Mouse (Mus musculus) testis, postnatal 10 days (tissue): ENCODE measurements around the gene Gm39653.
"Not testable (repeated sequence)": the region's sequence is repeated elsewhere in the genome, so short reads cannot be mapped to it uniquely, and the experiment has no call there.

Experiments
- DNase-seq: peaks from one replicate; pipeline ENCODE4 v3.0.0; 2021; ENCODE audit warnings: low spot score

Gene Gm39653

DNA sequence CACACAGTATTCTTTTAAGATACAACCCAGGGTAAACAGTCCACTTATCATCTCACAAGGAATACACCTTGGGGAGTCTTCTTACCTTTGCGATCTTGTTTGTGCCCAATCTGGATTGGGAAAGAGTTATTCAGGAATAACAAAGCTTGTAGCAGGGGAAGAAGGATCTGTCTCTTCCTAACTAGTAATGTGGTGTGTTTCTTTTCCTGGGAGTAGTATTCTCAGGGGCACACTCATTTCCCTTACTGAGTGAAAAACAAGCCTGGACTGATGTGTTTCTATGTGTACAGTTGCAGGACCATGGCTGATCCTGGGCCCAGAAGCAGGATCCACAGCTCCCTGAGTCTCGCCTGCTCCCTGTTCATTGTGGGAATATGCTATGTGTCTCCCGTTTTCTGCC is at the start of gene Gm39653:
TSS of gene Gm39653 (plus strand) at position 301 of the 400 bp plus-strand sequence.
- DNase-seq, result no peak

DNA sequence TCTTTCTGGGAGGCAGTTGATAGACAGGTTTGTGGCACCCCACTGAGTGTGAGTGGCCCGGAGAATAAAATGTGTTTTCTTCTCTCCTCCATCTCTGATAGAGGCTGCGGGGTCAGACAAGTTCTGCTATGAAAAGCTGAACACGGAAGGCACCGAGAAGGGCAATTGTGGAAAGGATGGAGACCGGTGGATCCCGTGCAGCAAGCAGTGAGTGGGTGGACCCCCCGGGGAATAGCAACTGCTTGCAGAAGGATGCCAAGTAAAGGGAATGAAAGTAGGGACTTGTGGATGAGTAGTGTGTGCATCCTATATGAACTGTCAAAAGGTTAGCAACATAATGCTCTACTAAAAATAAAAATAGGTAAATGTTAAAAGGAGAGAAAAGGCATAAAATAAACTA is 49.3 kb upstream of the Gm39653 start:
- no peak for DNase-seq

DNA sequence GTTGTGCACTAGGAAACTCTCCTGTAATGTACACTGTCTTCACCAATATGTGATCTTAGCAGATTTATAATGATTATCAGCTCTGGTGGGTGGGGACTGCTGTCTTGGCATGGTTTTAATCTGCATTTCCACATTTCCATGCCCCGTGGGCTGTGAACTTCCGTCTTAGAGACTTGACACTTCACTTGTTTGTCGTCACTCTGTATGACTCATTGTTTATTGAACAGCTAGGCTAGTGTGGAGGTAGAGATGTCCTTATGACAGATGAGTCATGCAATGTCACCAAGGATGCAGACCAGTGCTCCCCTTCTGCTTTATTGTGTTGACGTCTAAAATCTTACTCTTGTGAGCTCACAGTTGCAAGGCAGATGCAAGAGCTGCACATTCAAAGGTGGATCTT is 48.7 kb upstream of the Gm39653 start:
- DNase-seq, result no peak

DNA sequence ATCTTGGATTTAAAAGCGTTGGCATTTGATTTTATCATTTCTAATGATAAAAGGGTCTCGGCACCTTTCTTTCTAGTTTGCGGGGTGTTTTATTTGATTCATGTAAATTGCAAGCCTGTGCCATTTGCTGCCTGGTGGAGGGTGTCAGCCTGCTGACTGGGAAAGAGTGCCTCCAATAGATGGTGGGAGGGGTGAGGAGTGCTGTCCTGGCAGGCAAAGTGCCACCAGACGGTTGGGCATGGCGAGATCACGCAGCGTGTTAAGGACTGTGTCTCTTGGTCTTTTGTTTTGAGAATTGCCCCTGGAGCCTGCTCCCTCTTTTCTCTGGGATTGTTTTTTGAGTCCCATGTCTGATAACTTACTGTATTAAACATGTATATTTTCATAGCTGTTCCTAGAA is 43.5 kb upstream of the Gm39653 start:
- no peak for DNase-seq

DNA sequence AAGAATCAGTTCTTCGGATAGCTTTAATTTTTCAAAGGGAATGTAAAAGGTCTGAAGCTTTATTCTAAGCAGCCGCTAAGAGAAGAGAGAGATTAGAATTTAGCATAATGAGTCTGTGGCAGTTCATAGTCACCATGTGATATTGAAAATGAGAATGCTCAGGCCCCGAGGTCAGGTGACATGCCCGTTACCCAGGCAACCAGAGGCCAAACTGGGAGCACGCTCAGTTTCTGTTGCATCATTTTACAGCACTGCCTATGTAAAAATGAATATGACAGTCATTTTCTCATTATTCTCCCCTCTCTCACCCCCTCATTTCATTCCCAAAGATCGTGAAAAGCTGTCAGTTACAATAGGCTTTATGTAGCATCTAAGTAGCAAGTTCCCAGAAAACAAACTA is 42.3 kb upstream of the Gm39653 start:
- DNase-seq, result no peak

DNA sequence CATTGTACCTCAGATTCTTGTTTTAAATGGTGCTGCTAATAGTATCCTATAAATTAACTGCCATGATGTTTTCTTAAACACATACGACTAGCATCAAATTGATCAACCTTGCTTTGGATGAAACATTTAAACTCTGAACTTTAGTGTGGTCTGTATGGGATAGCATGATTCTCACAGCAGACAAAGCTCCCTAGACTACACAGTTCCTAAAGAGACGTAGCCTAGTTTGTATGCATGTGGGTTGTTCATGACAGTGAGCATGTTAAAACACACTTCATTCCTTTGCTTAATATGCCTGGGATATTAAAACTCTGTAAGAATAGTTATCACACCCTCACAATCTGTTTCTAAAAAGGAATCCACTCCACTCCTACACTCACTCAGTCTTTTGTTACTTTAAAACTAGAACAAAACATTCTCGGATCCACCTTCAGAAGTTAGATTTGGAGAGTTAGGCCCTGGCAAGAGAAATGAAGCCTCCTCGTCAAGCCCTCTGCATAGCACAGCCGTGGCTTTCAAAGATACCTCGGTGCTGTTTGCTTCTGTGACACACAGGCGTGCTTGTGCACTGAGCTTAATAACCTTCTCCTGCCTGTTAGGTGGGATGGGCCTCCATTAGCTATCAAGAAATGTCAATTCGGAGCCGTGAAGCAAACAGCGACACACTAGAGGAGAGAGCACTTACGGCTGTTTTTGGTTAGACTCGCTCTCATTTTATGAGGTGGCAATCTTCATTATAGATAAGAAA is 41.7 kb upstream of the Gm39653 start:
- no peak for DNase-seq

DNA sequence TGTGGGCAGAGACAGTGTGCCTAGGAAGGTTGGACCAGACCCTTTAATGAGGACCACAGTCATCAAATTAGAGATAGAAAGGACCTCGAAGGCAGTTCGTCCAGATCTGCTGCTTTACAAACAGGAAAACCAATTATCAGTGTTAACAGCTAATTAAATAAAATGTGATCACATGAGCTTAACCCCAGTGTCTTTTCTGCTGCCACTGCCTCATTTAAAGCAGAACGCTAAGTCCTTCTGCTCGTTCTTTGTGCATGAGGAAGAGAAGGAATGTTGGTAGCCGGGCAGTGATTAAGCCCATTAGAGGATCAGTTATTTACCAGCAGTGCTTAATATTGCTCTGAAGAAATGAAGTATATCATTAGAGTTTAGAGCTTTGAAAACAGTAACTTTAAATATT is 39.0 kb upstream of the Gm39653 start:
- DNase-seq, result no peak

DNA sequence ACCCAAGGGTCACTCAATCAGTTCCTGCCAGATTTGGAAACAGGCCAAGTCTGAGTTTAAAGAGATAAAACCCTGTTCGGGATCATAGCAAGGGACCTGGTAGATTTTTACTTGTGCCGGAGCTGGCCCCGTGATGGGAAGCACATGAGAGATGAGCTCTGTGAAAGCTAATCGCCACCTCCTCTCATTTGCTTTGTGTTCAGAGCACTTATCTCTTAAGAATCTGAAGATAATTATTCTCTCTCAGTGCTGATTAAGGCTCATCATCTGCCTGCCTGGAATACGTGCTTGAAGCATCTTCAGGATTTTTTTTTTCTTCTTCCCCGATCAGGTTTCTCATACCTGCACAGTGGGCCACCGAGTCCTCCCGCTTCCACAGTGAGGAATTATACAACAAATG is 36.6 kb upstream of the Gm39653 start:
- DNase-seq, result no peak

DNA sequence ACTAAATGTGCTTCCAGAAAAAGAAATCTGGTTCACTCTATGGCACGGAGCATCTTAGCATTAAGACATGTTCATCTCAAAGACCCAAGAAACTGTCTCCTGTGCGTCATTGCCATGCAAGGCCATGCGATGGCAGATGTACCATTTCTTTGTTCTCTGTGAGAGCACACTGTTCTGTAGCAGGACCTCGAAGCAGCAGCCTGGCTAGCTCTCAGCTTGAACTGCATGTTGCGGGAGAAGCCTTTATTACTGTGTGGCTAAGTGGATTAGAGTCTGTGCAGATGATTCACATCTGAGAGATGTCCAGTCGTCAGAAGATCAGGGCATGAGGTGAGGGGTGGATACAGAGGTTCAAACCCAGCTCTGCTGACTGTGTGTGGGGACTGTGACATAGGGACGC is 28.9 kb upstream of the Gm39653 start:
- DNase-seq, result no peak

DNA sequence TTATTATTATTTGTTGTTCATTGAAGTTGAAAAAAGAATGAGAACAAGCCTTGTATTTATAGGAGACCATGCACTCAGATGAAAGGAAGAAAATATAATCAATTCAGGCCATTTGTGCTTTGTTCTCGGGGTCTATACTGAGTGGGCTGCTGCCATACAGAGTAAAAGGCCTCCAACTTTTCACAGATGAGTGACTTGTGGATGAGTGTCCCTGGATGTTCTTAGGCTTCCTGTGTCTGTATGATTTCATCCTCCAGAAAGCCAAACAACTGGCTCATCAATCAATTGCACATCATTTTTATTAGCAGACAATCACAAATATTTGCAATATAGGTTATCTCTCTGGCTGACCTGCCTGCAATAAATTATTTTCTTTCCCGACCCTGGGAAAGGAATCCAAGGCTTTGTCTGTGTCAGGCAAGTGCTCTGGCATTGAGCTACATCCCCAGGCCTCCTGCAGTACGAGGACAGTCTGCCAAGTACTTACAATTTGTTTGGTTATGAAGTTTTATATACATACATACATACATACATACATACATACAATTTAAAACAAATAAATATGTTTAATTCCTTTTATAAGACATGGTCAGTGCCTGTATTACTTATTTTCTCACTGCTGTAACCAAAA is 11.8 kb upstream of the Gm39653 start:
- no peak for DNase-seq

DNA sequence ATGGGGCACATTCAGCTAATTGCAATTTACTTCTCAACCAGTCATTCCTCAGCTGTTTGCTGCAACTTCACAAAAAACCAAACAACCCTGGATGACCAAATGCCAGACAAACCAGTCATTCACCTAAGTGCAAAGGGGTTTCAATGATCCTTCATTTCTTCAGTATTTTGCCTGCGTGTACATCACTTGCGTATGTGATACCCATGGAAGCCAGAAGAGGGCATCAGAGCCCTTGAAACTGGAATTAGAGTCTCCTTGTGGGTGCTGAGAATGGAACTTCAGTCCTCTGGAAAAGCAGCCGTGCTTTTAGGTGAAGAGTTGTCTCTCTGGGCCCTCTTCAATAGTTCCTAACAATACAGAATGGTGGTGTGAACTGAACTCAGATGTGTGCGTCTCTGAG is 6.2 kb upstream of the Gm39653 start:
- no peak for DNase-seq

DNA sequence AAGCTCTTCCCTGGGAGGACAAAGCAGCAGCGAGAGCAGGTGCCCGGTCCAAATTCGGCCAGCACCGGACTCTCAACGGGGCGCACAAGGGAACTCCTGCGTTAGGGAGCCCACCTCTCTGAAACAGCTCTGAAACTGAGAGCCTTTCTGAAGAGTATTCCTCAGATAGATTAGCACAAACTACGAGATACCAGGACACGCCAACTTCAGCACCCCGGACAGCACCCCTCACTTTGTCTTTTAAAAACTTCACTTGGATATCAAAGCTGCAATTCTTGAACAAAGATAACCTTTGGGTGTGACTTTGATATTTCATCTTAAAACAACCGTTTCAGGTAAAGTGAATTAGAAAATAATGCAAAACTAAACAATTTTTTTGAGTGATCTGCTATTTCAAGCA is 1.2 kb upstream of the Gm39653 start:
- peak; percentile 78 for DNase-seq

DNA sequence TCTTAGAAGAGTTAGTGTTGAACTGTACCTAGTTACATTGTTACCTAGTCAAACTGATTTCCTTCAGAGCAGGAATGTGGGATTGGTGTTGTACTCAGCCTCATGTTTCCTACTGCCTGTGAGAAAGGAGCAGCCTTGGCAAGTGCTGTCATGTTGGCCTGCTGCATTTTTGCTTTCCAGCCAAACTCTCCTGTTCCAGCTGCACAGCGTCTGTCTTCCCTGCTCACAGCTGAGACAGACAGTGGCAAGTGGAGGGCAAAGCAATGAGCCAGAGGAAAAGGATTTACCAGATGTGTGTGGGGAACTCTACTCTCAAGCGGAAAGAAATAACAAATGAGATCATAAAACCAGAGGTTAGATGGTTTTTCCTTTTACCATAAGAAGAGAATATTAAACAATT is 12.4 kb downstream of the Gm39653 start:
- no peak for DNase-seq

DNA sequence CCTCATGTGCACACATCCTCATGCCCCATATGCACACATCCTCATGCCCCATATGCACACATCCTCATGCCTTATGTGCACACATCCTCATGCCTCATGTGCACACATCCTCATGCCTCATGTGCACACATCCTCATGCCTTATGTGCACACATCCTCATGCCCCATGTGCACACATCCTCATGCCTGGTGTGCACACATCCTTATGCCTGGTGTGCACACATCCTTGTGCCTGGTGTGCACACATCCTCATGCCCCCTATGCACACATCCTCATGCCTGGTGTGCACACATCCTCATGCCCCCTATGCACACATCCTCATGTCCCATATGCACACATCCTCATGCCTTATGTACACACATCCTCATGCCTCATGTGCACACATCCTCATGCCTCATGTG is 14.6 kb downstream of the Gm39653 start:
- DNase-seq, result not testable (repeated sequence)

DNA sequence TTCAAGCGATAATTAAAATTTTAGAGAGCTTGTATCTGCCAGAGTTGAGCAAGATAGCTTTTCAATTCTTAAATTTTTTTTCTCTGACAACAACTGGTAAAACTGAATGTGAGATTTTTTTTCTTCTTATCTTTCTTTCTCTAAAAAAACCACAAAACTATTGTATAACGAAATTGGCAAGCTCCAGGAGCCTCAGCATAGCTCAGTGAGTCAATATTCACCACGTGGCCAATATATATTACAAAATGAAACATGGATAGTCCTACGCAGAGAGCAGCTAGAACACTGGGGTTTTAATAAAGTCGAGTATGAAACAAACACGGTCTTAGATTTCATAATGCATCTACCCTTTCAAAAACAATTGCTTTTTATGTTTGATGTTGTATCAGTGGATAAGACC is 24.2 kb downstream of the Gm39653 start:
- DNase-seq, result no peak

DNA sequence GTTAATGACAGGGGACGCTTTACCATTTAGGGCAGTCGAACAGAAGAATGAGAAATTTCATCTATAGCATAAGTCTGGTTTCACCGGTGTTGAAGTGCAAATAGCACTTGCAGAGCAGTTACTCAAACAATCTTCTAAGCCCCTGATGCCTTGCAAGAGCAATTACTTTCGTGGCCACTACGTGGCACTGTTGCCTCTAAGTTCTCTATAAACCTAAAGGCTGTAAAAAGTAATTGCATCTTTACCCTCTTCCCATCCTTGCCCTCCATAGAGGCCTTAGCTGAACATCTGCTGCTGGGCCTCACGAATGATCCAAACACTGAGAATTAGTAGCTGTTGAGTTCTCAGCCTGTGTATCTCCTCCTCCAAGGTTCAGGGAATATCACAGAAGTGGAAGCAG is 42.2 kb downstream of the Gm39653 start:
- DNase-seq, result peak; percentile 76

DNA sequence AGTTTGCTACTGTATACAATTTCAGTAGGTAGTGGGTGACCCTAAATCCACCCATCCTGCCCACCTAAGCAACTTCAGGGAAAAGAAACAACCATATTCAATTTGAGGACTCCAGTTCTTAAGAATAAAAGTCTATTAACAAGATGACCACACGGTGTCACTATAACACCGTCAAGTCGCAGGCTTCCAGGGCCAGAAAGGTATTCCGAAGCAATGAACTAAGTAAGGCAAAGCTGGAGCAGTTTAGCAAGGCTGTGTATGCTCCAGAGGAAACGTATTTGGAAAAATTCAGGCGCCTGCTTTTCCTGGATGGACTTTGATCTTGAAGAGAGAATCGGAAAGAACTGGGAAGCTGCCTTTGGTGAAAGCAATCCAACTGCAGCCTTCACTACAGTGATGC is 43.8 kb downstream of the Gm39653 start:
- DNase-seq, result no peak

DNA sequence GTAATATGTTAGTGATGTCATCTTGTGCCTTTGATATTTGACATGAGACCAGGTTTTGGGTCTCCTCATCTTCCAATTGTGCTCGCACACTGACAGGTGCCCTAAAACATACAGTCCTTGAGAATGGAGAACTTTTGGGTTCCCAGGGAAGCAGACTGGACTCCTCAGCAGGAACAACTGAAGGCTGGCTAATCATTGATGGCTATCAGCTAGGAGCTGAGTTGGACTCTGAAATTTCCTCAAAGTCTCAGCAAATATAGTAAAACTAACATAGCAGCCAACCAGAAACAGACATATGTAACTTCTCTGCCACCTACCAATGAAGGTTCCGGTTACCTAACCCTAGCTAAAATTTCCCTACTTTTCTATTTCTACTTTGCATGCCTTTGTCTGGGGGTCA is 50.3 kb downstream of the Gm39653 start:
- no peak for DNase-seq

DNA sequence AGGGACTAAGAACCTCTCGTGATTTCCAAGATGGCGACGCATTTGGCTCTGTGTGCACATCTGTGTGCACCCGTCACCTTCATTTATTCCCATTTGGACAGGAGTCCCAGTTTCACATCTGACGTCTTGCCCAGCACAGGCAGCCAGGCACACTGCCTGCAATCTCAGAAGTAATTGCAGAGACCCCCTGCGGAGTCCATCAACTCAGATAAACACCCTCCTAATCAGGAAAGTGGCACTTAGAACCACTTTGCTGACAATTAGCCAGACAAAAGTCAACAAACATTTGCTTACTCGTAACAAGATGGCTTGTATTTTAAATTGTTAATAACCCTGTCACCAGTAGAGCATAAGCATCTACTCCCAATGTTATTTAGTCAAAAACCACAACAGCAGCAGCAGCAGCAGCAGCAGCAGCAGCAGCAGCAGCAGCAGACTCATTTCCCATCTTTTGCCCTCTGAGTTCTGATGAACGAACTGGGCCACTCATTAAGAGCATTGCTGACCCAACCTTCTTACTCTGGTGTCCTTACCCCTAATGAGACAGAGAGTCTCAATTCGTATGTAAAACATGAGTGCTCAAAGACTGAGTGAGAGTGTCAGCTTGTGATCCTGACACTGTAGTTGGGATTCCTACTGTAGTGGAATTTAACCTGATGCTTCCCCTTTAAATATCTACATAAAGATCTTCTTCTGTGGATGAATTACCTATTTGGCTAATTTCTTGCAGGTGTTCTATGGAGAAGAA is 51.6 kb downstream of the Gm39653 start:
- no peak for DNase-seq

DNA sequence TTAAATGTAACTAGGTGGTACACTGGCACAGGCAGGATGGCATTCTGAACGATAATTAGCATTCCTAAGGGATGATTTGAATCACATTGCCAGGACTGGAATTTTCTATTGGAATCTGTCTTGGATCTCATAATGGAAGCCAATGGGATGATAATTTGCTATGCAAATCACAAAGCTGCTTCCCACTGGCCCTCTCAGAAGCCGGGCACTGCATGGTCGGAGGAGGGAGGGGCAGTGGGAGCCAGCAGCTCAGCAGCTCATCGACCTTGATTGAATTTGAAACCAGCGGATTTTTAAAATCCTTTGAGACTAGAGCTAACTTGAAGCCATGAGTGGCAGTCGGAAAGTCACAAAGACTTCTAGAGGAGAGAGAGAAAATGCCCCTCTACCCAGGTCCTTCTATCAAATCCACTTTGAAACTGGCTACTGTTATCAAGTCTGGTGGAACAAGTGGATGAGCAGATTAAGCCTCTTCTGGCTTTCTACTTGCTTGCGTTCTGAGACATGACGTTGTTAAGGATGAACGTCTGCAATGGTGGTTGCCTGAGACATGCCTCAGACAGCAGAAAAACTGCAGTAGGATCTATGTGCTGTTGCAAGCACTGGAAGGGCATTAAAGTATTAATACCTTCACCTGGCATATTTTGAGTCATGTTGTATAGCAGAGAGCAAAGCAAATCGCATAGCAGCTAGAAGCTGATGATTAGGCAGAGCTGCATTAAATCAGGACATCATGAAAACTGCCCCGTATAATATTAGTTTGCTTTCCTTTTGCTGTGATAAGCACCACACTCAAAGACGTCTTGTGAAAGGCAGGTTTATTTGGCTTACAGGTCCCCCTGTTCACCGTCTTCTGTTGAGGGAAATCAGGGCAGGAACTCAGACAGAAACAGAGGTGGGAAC is 52.4 kb downstream of the Gm39653 start:
- DNase-seq, result no peak

DNA sequence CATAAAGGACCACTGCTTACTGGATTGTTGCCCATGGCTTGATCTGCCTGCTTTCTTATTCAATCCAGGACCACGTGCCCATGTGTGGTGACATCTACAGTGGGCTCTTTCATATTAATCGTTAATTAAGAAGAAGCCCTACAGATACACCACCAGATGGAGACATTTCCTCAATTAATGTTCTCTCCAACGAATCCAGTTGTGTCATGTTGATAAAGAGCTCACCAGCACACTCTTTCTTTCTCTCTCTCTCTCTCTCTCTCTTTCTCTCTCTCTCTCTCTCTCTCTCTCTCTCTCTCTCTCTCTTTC is 53.0 kb downstream of the Gm39653 start:
- DNase-seq, result no peak
